Mouse (Mus musculus) right cerebral cortex, adult 18-20 months (tissue): ENCODE results near the gene Sp7.
"Not testable (repeated sequence)": the region's sequence is repeated elsewhere in the genome, so short reads cannot be mapped to it uniquely, and the experiment has no call there.

Experiments
- DNase-seq: peaks from one replicate; pipeline ENCODE4 v3.0.0; 2022; ENCODE audit warnings: mixed read lengths

Sp7 gene

DNA sequence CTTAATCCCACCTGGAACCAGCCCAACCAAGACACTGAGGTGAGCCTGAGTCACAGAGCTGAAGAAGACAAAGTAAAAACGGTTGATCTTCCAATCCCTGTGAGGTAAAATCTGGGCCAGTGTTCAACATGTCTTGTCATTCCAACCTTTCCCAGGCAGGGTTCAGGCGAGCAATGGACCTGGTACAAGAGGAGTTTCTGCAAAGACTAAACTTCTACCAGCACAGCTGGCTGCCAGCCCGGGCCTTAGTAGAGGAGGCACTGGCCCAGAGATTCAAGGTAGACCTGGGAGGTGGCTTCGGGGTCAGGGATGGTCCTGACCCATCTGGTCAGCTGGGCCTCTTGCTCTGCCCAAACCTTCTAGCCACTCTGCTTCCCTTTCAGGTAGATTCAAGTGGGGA is 30.0 kb downstream of the Sp7 start:
- DNase-seq: no peak

DNA sequence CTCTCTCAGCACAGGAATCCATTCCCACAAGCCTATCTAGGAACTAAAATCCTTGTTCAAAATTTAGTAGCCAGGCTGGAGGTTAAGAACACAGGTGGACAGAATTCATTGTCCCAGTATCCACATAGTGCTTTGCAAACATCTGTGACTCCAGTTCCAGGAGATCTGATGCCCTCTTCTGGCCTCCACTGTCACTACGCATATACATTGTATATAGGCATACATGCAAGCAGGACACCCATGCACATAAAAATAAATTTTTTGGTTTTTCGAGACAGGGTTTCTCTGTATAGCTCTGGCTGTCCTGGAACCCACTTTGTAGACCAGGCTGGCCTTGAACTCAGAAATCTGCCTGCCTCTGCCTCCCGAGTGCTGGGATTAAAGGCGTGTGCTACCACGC is 31.1 kb downstream of the Sp7 start:
- not testable (repeated sequence) for DNase-seq

DNA sequence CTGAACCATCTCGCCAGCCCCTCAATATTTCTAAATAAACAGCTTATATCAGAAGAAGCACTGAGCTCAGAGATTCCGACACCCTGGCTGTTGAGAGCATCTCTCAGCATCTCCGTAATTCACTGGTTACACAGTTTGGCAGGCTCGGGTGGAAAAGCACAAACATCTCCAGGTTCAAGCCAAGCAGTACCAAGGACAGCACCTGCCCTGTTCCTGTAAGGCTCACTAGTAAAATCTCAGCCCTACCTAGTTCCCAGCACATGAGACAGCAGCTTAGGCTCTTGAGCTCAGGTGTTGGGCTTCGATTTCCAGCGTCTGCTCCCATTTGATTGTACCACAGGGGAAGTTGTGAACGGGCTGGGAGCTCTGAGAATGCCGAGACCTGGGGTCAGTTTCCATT is 31.7 kb downstream of the Sp7 start:
- no peak for DNase-seq

DNA sequence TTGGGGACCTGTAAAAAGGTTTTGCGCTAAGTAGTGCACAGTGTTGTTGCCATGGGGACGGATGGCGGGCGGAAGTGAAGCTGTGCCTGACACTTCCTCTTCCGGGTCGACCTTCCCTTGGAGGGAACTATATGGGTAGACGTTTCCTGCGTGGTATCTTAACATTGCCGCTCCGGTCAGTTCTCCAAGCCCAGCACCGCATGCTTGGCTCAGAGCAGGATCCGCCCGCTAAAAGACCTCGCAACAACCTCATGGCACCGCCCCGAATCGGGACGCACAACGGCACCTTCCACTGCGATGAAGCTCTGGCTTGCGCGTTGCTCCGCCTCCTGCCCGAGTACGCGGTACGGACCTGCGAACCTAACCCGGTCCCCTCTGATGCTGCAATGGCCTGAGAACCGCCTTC is 35.4 kb downstream of the Sp7 start, which contains the start of gene Myg1:
Gene Myg1, plus strand, starts transcription at position 100 of the 406 bp plus-strand sequence.
- peak; percentile 90 for DNase-seq

DNA sequence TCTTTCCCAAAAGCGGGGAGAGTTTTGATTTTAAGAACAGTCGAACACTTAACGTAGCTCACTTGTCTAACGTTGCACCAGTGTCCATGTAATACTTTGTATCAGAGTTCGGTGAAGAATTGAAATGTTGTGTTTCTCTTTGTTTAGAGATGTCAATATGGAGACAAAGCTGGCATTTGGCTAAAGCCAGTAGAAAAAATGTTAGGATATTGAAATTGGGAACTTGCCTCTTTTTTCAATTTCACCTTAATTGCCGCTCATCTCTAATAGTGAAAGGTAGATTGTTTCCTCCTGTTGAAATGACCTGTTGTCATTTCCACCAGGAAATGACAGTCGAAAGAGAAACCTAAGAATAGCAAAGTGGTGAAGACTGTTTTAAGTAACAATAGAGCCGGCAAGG is 40.1 kb downstream of the Sp7 start:
- no peak for DNase-seq

DNA sequence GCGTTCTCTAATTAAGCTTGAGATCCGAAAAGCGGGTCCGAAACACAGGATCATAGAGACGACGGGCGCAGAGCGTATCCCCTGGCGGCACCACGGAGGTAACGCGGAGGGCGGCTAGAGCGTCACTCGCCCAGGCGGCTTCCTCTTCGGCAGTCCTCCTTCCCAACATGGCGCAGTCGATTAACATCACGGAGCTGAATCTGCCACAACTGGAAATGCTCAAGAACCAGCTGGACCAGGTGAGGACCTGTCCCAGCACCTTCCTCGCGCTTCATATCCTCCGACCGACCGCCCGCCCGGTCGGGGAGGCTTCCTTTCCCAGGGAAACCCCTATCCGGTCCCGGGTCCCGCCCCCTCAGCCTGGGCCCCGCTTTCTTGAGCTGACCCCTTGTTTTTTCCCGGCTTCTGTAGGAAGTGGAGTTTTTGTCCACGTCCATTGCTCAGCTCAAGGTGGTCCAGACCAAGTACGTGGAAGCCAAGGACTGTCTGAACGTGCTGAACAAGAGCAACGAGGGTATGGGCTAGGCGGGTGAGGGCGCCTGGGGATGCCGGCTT is 40.9 kb downstream of the Sp7 start, which contains the start of gene Pfdn5:
Gene Pfdn5, plus strand, starts transcription at position 95 of the 555 bp plus-strand sequence.
- peak; percentile 90 for DNase-seq

DNA sequence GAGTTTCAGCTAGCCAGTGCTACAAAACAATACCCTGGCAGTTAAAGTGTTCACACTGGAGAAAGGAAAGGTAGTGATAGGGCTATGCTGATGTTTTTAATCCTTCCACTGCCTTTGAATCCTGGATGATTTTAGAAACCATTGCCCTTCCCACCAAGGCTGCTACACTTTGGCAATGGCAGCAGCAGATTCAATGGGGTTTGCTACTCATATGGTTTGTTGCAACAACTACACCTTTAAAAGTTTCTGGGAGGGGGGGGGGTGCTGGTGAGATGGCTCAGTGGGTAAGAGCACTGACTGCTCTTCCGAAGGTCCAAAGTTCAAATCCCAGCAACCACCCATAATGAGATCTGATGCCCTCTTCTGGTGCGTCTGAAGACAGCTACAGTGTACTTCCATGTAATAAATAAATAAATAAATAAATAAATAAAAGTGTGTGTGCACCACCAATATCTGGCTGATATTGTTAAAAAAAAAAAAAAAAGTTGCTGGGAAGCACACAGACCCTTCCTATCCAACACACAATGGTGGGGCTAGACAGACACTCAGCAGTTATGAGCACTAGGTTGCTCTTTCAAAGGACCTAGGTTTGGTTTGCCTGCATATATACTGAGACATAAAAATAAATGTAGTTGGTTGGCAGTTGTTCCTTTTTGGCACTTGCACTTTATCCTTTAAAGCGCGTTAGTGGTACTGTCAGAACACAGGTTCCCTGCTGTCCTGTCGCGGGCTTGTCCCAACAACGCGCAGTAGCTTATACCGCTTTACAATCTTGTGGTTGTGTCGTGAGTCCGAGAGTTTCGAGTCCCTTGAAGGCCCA is 42.1 kb downstream of the Sp7 start:
- DNase-seq: no peak

DNA sequence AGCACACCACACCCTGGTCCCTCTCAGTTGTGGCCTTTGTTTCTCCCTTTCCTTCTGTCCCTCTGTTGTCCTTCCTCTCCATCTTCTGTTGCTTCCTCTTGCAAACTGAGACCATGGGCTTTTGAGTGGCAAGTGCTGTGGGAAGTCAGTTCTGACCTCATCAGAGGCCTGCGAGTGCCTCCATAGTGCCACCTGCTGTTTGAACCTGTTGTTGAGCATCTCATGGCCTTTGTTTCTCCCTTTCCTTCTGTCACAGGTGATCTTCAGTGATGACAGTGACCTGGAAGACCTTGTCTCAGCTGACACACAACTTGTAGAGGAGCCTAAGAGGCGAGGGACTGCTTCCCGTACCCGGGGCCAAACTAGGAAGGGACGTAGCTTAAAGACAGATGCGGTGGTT is 50.7 kb downstream of the Sp7 start:
- peak; percentile 63 for DNase-seq

DNA sequence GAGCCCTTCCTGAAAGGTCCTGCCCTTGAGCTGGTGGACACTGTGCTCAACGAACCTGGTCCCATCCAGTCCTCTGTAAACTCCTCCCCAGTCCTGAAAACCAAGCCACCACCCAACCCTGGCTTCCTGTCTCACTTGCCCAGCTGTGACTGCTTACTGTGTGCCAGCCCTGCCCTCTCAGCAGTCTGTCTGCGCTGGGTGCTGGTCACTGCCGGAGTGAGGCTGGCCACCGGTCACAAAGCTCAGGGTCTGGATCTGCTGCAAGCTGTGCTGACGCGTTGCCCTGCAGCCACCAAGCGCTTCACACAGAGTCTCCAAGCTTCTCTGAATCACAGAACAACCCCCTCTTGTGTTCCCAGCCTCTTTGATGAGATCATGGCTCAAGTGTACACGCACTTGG is 51.7 kb downstream of the Sp7 start:
- peak; percentile 18 for DNase-seq

DNA sequence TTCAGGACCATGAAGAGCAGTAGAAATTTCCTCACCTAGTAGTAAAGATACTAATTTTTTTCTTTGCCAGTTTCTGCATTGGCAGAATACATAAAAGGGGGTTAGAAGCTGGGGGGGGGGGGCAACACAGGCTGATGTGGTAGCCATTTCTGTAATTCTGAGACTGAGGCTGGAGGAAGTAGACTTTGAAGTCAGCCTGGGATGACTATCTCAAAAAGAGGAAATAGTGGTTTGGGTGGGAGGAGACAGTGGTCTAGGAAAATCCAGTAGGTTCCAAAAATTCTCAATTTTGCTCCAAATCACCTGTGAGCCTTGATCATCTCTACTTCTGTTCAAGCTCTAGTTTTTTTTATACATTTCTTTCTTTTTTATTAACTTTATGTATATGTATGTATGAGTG is 55.5 kb downstream of the Sp7 start:
- no peak for DNase-seq

DNA sequence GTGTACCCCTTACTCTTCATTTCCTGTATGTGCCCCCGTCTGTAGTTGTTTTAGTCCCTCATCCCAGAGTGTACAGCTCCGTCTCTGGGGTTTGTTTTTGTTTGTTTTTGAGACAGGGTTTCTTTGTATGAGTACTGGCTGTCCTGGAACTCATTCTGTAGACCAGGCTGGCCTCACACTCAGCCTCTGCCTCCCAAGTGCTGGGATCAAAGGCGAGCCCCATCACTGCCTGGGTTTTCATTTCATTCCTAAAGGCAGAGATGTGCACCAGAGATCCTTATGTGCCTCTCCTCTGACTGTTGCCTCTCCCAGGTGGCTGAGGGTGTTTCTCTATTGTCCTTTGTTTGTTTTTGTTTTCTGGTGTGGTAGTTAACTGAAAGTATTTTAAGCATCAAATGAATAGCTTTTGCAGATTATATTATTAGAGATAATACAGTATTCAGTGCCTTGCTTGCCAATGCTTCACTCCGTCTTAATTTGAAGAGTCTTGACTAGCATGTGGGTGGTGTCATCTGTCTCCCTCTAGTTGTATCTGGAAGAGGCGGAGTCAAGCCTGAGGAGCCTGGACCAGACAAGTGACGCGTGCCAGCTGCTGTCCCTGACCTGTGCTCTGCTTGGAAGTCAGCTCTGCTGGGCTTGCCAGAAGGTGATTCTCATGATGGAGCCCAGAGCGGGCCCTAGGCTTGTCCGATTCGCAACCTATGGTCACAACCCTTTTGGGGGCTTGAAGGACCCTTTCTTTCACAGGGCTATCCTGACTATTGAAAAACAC is 56.7 kb downstream of the Sp7 start:
- DNase-seq: no peak

DNA sequence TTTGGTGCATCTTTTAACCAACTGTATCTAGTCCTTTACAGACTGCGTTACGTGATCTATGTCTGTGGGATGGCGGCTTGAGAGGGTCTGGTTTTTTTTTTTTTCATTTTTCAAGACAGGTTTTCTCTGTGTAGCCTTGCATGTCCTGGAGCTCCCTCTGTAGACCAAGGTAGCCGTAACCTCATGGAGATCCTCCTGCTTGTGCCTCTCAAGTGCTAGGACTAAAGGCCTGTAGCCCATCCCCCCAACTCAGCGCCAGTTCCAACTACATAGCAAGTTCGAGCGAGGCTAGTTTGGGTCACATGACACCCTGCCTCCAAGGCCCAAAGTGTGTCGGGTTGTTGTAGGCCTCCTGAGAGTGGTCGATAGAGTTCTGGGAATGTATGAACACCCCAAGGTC is 58.3 kb downstream of the Sp7 start:
- DNase-seq: no peak
